Mouse (Mus musculus) erythroblast, embryonic 14.5 days (primary cell): ENCODE results near the gene Nav2.

Experiments used
- GATA1 ChIP-seq: IDR thresholded peaks from 2 replicates; pipeline ENCODE4 v1.6.1; 2012; ENCODE audit warnings: low read length, inconsistent platforms, mixed read lengths
- TAL1 ChIP-seq: IDR thresholded peaks from 3 replicates; pipeline ENCODE4 v1.6.1; 2012; ENCODE audit warnings: low read length, inconsistent platforms, mixed read lengths

GRCm38 (mm10) chr7:49423943-49424342 is 515.4 kb downstream of the Nav2 start:
- TF ChIP-seq GATA1 (no peak), TAL1 (no peak)
